Mouse (Mus musculus) T-helper 1 cell (primary cell): Measurements from ENCODE around the gene Slc35d1.
"Not testable (repeated sequence)": the region's sequence is repeated elsewhere in the genome, so short reads cannot be mapped to it uniquely, and the experiment has no call there.

ENCODE experiments used
- in situ Hi-C: fragments of 300-600 bp; cut with MboI, MseI; formaldehyde crosslinking; loops from one replicate; pipeline ENCODE4 v1.15.1; 2025; ENCODE audit warnings: high pct_unique_total_duplicates

Gene Slc35d1

GRCm38 (mm10) chr4:103188786-103189640 lies 26.0 kb downstream of the Slc35d1 start:
- in situ Hi-C loops: loop anchor here (25.0 kb wide), 1 partner anchor 1698 kb away; the partner anchor contains the start of gene C8a

DNA sequence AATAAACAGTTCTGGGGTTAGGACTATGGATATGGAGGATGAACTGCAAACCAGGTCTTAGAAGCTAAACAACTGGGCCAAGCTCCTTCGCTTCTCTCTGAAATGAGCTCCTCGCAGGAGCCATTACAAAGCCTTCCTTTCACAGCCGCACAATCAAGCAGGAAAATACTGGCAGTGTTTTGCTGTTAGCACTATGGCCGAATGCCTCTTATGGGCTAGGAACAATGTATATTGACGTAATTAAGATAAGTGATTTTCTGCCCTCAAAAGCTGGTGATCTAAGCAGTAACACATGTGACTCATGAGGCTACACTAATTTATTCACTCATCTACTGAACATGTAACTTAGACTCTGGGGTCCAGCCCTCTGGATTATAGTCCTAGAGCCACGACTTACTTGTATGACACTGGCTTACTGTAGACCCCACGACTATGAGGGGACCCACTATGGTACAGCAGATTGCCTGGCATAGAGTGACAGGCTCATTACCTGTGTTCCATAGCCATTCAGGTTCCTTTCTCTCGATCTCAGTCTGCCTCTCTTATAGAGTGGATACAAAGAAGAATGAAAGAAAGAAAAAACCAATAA lies 34.6 kb downstream of the Slc35d1 start:
- in situ Hi-C loops: loop anchor here (25.0 kb wide), 1 partner anchor 1707 kb away; the partner anchor contains the start of gene C8a

DNA sequence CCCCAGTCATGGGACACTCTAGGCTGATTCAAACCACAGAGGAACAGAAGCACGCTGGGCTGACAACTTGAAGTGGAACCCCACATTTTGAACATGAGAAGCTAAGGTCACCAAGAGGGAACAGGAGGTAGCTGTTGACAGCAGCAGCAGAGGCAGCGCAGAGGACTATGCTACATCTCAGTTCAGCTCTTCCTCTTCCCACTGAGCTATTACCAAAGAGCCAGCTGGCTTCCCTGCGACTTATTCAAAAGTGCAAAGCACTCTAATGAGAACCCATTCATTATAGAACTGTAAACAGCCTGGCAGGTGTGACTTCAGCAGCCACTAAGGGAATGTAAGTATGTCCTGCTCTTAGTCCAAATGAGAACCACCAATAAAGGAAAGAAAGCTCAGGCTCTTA lies 35.4 kb downstream of the Slc35d1 start:
- in situ Hi-C loops: loop anchor here (25.0 kb wide), 1 partner anchor 1708 kb away; the partner anchor contains the start of gene C8a

- in situ Hi-C loops: loop anchor here (25.0 kb wide), 1 partner anchor 1709 kb away; the partner anchor contains the start of gene C8a
Observed at GRCm38 (mm10) chr4:103178635-103179318, 36.2 kb downstream of the Slc35d1 start.

DNA sequence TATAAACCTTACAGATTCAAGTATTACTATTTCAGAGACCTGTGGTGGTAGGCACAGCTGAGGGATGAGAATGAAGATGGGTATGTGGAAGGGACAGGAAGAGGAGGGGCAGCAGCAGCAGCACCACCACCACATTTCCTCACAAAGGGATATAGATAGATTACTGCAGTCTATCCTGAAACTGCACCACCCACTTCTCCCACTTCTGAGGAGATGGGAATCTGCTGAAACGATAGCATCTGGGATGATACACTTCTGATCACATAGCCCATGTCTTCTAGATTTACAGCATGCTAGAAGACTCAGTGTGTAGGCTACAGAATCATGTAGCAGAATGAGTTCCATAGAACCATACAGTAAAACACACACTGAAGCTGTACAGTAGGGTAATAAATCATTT lies 37.3 kb downstream of the Slc35d1 start:
- in situ Hi-C loops: loop anchor here (25.0 kb wide), 1 partner anchor 1710 kb away; the partner anchor contains the start of gene C8a

GRCm38 (mm10) chr4:103174001-103174400 lies 41.0 kb downstream of the Slc35d1 start:
- in situ Hi-C loops: no loop called here

DNA sequence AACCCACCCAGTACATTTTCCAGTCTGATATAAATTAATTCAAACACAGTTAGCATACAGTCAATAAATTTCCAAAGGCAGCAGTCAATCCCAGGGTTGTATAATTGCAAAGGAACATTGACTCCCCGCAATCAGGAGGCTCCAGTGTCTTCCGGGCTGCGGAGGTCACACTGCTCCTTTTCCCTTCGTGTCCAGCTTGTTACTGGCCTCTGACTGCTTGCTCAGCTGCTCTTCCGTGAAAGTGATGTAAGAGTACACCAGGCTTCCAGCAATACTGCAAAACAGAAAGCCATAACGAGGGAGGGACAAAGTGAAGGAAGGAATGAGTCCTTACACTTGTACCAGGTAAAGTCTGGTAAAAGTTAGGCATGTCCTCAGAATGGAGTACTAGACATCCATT lies 41.5 kb downstream of the Slc35d1 start:
- in situ Hi-C loops: no loop called here

DNA sequence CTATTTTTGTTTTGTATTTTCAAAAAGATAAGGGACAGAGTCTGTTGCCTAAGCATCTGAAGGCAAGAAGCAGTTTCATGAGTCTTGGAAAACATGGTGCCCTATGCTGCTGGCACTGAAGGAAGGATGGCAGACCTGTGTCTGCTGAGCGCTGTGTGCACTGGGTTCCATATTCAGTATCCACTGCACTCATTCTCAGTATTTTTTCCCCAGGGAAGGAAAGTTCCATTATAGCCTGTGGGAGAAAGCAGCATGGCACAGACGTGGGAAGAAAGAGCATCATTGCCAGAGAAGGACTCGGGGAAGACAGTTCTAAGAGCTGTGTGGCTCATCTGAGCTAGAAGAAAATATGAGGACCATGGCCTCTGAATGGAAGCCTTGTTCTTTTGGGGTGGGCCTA lies 43.7 kb downstream of the Slc35d1 start:
- in situ Hi-C loops: no loop called here

DNA sequence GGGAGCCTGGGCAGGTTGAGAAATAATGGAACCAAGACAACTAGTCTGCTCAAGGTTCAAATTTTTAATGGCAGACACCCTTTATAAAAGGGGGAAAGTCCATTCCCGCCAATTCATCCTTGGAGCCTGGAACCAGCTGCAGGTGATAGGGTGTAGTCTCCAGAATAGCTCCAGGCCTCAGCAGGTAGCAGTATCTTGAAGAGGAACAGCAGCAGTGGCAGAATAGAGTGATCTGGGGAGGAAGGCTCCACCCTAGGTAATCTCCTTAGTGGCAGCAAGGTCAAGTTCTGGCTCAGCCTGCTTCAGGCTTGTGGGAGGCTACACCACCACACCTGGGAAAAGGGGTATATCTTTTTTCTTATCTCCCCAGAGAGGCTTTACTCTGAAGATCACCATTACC lies 48.8 kb downstream of the Slc35d1 start:
- in situ Hi-C loops: not testable (repeated sequence)

DNA sequence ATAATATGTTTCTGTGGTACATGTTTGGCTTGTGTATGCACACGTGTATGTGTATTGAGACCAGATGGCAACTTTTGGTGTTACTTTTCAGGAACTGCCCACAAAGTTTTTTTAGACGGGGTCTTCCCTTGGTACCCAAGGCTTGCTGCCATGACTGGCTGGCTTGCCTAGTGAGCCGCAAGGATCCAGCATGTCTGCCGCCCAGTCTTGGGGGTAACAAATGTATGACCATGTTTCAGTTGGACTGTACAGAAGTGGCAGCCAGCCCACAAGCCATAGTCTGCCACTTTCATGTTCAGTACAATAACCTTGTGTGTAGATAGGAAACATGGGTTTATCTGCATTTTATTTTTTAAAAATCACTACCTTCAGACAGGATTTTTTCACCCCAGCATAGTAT lies 56.2 kb downstream of the Slc35d1 start:
- in situ Hi-C loops: loop anchor here (5.0 kb wide), 1 partner anchor 71 kb away; no protein-coding TSS in a partner anchor

GRCm38 (mm10) chr4:103151946-103152345 lies 63.0 kb downstream of the Slc35d1 start:
- in situ Hi-C loops: no loop called here

DNA sequence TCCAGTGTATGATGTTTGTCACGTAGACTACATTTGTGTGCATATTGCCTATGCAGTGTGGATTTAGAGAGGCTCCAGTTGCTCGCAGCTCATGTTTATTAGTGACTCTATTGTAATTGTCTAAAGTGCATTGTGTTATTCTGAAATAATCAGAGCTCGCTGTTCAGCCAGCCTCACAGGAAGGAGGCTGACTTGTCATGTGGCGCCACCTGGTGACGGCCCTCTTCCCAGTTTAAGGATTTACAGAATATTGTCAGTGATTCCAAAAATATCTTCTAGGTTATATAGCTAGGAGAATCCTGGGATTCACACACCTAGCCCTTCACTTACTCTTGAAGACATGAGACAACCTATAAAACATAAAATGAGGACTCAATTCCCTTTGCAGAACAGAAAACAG lies 68.6 kb downstream of the Slc35d1 start:
- in situ Hi-C loops: loop anchor here (5.0 kb wide), 1 partner anchor 159 kb away; no protein-coding TSS in a partner anchor

GRCm38 (mm10) chr4:103136946-103137345 lies 78.0 kb downstream of the Slc35d1 start:
- in situ Hi-C loops: no loop called here

- in situ Hi-C loops: no loop called here
Observed at GRCm38 (mm10) chr4:103126533-103126932, 88.4 kb downstream of the Slc35d1 start.

DNA sequence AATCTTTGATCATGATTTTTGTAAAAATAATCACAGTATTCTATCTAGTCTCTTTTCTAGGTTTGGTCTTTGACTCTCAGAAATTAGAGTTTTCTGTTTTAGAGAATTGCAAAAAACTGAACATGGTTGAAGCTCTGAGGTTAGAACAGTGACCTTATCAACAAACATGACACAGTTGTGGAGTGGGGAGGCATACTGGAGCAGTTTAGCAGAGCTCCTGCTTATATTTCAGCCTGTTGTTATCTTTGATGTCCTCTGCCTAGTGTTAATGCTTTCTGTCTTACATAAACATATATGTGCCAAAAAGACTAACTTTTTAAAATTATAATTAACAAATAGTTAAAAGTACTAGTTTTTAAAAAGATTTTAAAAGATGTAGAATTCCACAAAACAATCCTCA lies 91.4 kb downstream of the Slc35d1 start:
- in situ Hi-C loops: no loop called here

DNA sequence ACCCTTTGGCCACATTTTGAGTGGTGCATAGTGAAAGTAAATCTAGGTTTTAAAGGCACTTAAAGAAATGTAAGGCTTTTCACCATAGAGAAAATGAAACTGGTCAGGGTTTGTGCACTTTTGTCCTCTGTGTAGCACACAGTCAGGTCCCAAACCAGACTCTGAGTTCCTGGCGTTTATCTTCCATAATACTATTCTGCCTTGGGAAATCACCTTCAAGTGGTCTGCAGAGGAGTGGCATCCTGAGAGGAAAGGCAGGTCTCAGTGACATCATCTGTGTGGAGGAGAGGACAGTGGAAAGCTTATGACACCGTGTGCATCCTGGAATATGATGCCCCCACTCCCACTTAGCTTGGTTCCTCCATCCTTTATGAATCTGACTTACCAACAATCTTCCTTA lies 91.9 kb downstream of the Slc35d1 start:
- in situ Hi-C loops: no loop called here

GRCm38 (mm10) chr4:103120874-103121389 lies 94.0 kb downstream of the Slc35d1 start:
- in situ Hi-C loops: no loop called here
